In genomic region chr9:87733732-87734131, GRCm38 (mm10) we compare ENCODE assay signal across 20 mouse cellular contexts. TPM values are rescaled to one million over a fixed set of nuclear protein-coding genes. Genes with fewer than 3 reads are reported as not detected.
DNase-seq lines count a peak whose midpoint lies in the region; ATAC-seq lines count a peak whose summit lies in the region.
"Had no signal": no experiment of that assay in that cellular context is flagged by ENCODE, and none has a peak within 500 bp of the region (broad histone marks: within the 10 kb centered on the region; RNA-seq: fewer than 3 reads in every experiment).

No protein-coding gene starts in this region.

- no peak for ATAC-seq in heart, embryonic 13.5 days (ENCODE audit: extremely low read depth, insufficient number of reproducible peaks, low FRiP score, low TSS enrichment)
- no peak for ATAC-seq in midbrain, embryonic 11.5 days (ENCODE audit: low FRiP score)
- no peak for ATAC-seq in midbrain, embryonic 13.5 days
- no peak for ATAC-seq in embryonic facial prominence, embryonic 14.5 days (ENCODE audit: low read depth)
- no peak for ATAC-seq in kidney, embryonic 14.5 days (ENCODE audit: low FRiP score, low TSS enrichment)
- ATAC-seq: intestine, postnatal 0 days had no signal

- peaks cover 11% of the 10 kb centered on the region for H3K4me1 ChIP-seq in heart, embryonic 13.5 days
- peaks cover 15% of the 10 kb centered on the region for H3K4me1 ChIP-seq in midbrain, embryonic 11.5 days (ENCODE audit: control insufficient read depth, insufficient read depth, low read length)
- H3K4me1 ChIP-seq in midbrain, embryonic 13.5 days (replicated peaks), result peaks cover 24% of the 10 kb centered on the region
- H3K4me1 ChIP-seq in embryonic facial prominence, embryonic 14.5 days (ENCODE audit: control insufficient read depth, insufficient read depth, low read length), result no peaks in the 10 kb centered on the region
- 0 out of 2 replicates have a peak, but pooled peaks cover 7% of the 10 kb centered on the region for H3K4me1 ChIP-seq in kidney, embryonic 14.5 days (ENCODE audit: control insufficient read depth, insufficient read depth, low read length)

- H3K36me3 ChIP-seq in heart, embryonic 13.5 days, result no peaks in the 10 kb centered on the region
- no peaks in the 10 kb centered on the region for H3K36me3 ChIP-seq in midbrain, embryonic 11.5 days (ENCODE audit: control insufficient read depth, insufficient read depth, low read length)
- no peaks in the 10 kb centered on the region for H3K36me3 ChIP-seq in midbrain, embryonic 13.5 days
- no peaks in the 10 kb centered on the region for H3K36me3 ChIP-seq in embryonic facial prominence, embryonic 14.5 days (ENCODE audit: control insufficient read depth, insufficient read depth, low read length)
- no peaks in the 10 kb centered on the region for H3K36me3 ChIP-seq in kidney, embryonic 14.5 days (ENCODE audit: control insufficient read depth, insufficient read depth, low read length)
- H3K36me3 ChIP-seq: forebrain, embryonic 10.5 days; G1E had no signal

- H3K9me3 ChIP-seq in heart, embryonic 13.5 days, result no peaks in the 10 kb centered on the region
- H3K9me3 ChIP-seq in midbrain, embryonic 11.5 days (ENCODE audit: control insufficient read depth, low read length), result no peaks in the 10 kb centered on the region
- H3K9me3 ChIP-seq in midbrain, embryonic 13.5 days, result no peaks in the 10 kb centered on the region
- no peaks in the 10 kb centered on the region for H3K9me3 ChIP-seq in embryonic facial prominence, embryonic 14.5 days (ENCODE audit: control insufficient read depth, low read length)
- H3K9me3 ChIP-seq in kidney, embryonic 14.5 days (ENCODE audit: control insufficient read depth, low read length), result no peaks in the 10 kb centered on the region
- H3K9me3 ChIP-seq: forebrain, embryonic 10.5 days had no signal

- H3K27me3 ChIP-seq in heart, embryonic 13.5 days (replicated peaks), result peaks cover 76% of the 10 kb centered on the region
- peaks cover 85% of the 10 kb centered on the region for H3K27me3 ChIP-seq in midbrain, embryonic 11.5 days (ENCODE audit: control insufficient read depth, insufficient read depth, low read length)
- peaks cover 93% of the 10 kb centered on the region for H3K27me3 ChIP-seq in midbrain, embryonic 13.5 days
- peaks cover 90% of the 10 kb centered on the region for H3K27me3 ChIP-seq in embryonic facial prominence, embryonic 14.5 days (replicated peaks; ENCODE audit: control insufficient read depth, insufficient read depth, low read length)
- H3K27me3 ChIP-seq in kidney, embryonic 14.5 days (ENCODE audit: control insufficient read depth, insufficient read depth, low read length), result peaks cover 83% of the 10 kb centered on the region

- peak overlapping the region; percentile 28; the same call in 1 of the 2 replicates for H3K4me3 ChIP-seq in heart, embryonic 13.5 days
- H3K4me3 ChIP-seq in midbrain, embryonic 11.5 days (ENCODE audit: low read depth, low read length), result no peak overlapping the region
- H3K4me3 ChIP-seq in midbrain, embryonic 13.5 days (replicated peaks), result no peak overlapping the region
- no peak overlapping the region for H3K4me3 ChIP-seq in embryonic facial prominence, embryonic 14.5 days (ENCODE audit: low read depth, low read length)
- no peak overlapping the region for H3K4me3 ChIP-seq in kidney, embryonic 14.5 days (ENCODE audit: low read length)
- H3K4me3 ChIP-seq: forebrain, embryonic 10.5 days had no signal

- H3K4me2 ChIP-seq in heart, embryonic 13.5 days, result peak overlapping the region; percentile 54
- no peak overlapping the region for H3K4me2 ChIP-seq in midbrain, embryonic 11.5 days
- H3K4me2 ChIP-seq in midbrain, embryonic 13.5 days (replicated peaks), result no peak overlapping the region
- peak overlapping the region; percentile 33; the same call in 1 of the 2 replicates for H3K4me2 ChIP-seq in embryonic facial prominence, embryonic 14.5 days (ENCODE audit: low read depth, low read length)
- H3K4me2 ChIP-seq in kidney, embryonic 14.5 days (replicated peaks; ENCODE audit: low read depth, low read length), result no peak overlapping the region

- 13% methylated on average over 11 of the region's 11 CpGs for WGBS in heart, embryonic 13.5 days
- under 1% methylated on average over 11 of the region's 11 CpGs for WGBS in midbrain, embryonic 11.5 days
- WGBS in midbrain, embryonic 13.5 days, result 2% methylated on average over 11 of the region's 11 CpGs
- WGBS in embryonic facial prominence, embryonic 14.5 days, result 16% methylated on average over 11 of the region's 11 CpGs
- whole genome bisulfite sequencing in kidney, embryonic 14.5 days, result 7% methylated on average over 11 of the region's 11 CpGs

- H3K9ac ChIP-seq in heart, embryonic 13.5 days, result no peak overlapping the region; the same call in 1 of the 2 replicates
- H3K9ac ChIP-seq in midbrain, embryonic 11.5 days (ENCODE audit: low read length), result no peak overlapping the region
- H3K9ac ChIP-seq in midbrain, embryonic 13.5 days (replicated peaks), result no peak overlapping the region
- no peak overlapping the region for H3K9ac ChIP-seq in embryonic facial prominence, embryonic 14.5 days (ENCODE audit: low read depth, low read length)
- no peak overlapping the region for H3K9ac ChIP-seq in kidney, embryonic 14.5 days (ENCODE audit: low read depth, low read length)
- H3K9ac ChIP-seq: lung, embryonic 14.5 days had no signal

- no peak overlapping the region for H3K27ac ChIP-seq in heart, embryonic 13.5 days (replicated peaks)
- H3K27ac ChIP-seq in midbrain, embryonic 11.5 days (ENCODE audit: low read depth, low read length), result no peak overlapping the region
- H3K27ac ChIP-seq in midbrain, embryonic 13.5 days, result no peak overlapping the region
- 0 out of 2 replicates have a peak overlapping the region, but pooled peaks have one; percentile 44 for H3K27ac ChIP-seq in embryonic facial prominence, embryonic 14.5 days (replicated peaks; ENCODE audit: low read depth, low read length)
- H3K27ac ChIP-seq in kidney, embryonic 14.5 days (ENCODE audit: low read depth, low read length), result no peak overlapping the region
- H3K27ac ChIP-seq: forebrain, embryonic 10.5 days had no signal

- DNase-seq in heart, adult 8-10 months (ENCODE audit: low spot score), result no peak
- peak; percentile 92 for DNase-seq in midbrain, embryonic 11.5 days (ENCODE audit: low spot score, missing footprints)
- no peak for DNase-seq in embryonic facial prominence, embryonic 14.5 days (ENCODE audit: low spot score)
- peak; percentile 8 for DNase-seq in retina, postnatal 1 day
- DNase-seq in kidney, adult 18-20 months, result no peak
- DNase-seq: cerebellum, adult 11-12 months; kidney, postnatal 4 days; right cerebral cortex, postnatal 25 days; thymus, adult 18-20 months had no signal

RNA-seq across cellular contexts. Expression of gene Tbx18, which starts 2.7 kb away (rescaled TPM):
- polyA plus RNA-seq in heart, embryonic 13.5 days (2015; fragmentation: Nextera tagmentation; extraction: Ambion mirVana), result 10.1 and 10.5 TPM in 2 replicates
- total RNA-seq in heart, adult 8-10 months (2022), result 1 to 10 TPM; 3.7 to 5.0 (median 4.1) TPM
- polyA plus RNA-seq in midbrain, embryonic 11.5 days (2014; fragmentation: Nextera tagmentation; extraction: Ambion mirVana), result 5.5 and 5.6 TPM in 2 replicates
- 1.9 and 2.9 TPM in 2 replicates for polyA plus RNA-seq in midbrain, embryonic 13.5 days (2015; fragmentation: Nextera tagmentation; extraction: Ambion mirVana)
- 5.7 and 8.2 TPM in 2 replicates for polyA plus RNA-seq in embryonic facial prominence, embryonic 14.5 days (2014; fragmentation: Nextera tagmentation; extraction: Ambion mirVana)
- polyA plus RNA-seq in kidney, embryonic 14.5 days (2014; fragmentation: Nextera tagmentation; extraction: Ambion mirVana), result 3.1 and 3.5 TPM in 2 replicates
- total RNA-seq: common myeloid progenitor, adult 5-6 weeks; G1E; granulocyte monocyte progenitor cell, adult 5-6 weeks; liver, adult 2 months; megakaryocyte progenitor cell, adult 5-6 weeks had no signal
- polyA plus RNA-seq: G1E; liver, adult 2 months had no signal

Comparison
In these comparisons a context has a peak if more than half of its experiments do, and no peak if none do; other contexts are left out.
1. H3K4me2 ChIP-seq: peak in heart, embryonic 13.5 days (single experiment) and embryonic facial prominence, embryonic 14.5 days (single experiment); none in midbrain, embryonic 11.5 days (single experiment), midbrain, embryonic 13.5 days (single experiment) and kidney, embryonic 14.5 days (single experiment).
2. DNase-seq: peak in midbrain, embryonic 11.5 days (single experiment) and retina, postnatal 1 day (single experiment); none in heart, adult 8-10 months (single experiment), embryonic facial prominence, embryonic 14.5 days (single experiment) and kidney, adult 18-20 months (single experiment).